Mouse (Mus musculus): ENCODE results near the gene Egr4. TPM values are rescaled to one million over a fixed set of nuclear protein-coding genes. Genes with fewer than 3 reads are reported as not detected.

Egr4 gene
- not detected in 2 replicates for polyA plus RNA-seq (2015; fragmentation: Nextera tagmentation; extraction: Ambion mirVana)

GRCm38 (mm10) chr6:85513531-85513910 lies at the start of gene Egr4:
Egr4 (minus strand) TSS chr6:85513589.
- no peak for ATAC-seq (ENCODE audit: insufficient number of reproducible peaks, low FRiP score, low TSS enrichment, low read depth)
- H3K4me3 ChIP-seq: peak within 1 kb of the TSS; percentile 43
- H3K36me3 ChIP-seq: no peaks in the 10 kb centered on the region
- WGBS: 2% methylated on average over 37 of the region's 38 CpGs
- peak within 1 kb of the TSS; percentile 86 for H3K4me2 ChIP-seq
- H3K9ac ChIP-seq: no peak within 1 kb of the TSS
- H3K4me1 ChIP-seq: peaks cover 29% of the 10 kb centered on the region
- H3K27me3 ChIP-seq: peaks cover 94% of the 10 kb centered on the region
- no peak within 1 kb of the TSS for H3K27ac ChIP-seq
- H3K9me3 ChIP-seq: no peaks in the 10 kb centered on the region

GRCm38 (mm10) chr6:85562374-85562773 lies 49.0 kb upstream of the Egr4 start:
- no peaks in the 10 kb centered on the region for H3K4me1 ChIP-seq
- H3K36me3 ChIP-seq: no peaks in the 10 kb centered on the region
- no peak overlapping the region for H3K4me2 ChIP-seq
- H3K9ac ChIP-seq: no peak overlapping the region
- 39% methylated on average over 1 of the region's 1 CpGs for WGBS
- no peaks in the 10 kb centered on the region for H3K9me3 ChIP-seq
- no peaks in the 10 kb centered on the region for H3K27me3 ChIP-seq
- no peak overlapping the region for H3K27ac ChIP-seq
- no peak for ATAC-seq (ENCODE audit: insufficient number of reproducible peaks, low FRiP score, low TSS enrichment, low read depth)
- H3K4me3 ChIP-seq: no peak overlapping the region

GRCm38 (mm10) chr6:85547642-85548041 lies 34.3 kb upstream of the Egr4 start:
- no peaks in the 10 kb centered on the region for H3K36me3 ChIP-seq
- H3K4me1 ChIP-seq: no peaks in the 10 kb centered on the region
- no peak overlapping the region for H3K27ac ChIP-seq
- no peak overlapping the region for H3K9ac ChIP-seq
- H3K4me3 ChIP-seq: no peak overlapping the region
- no peaks in the 10 kb centered on the region for H3K27me3 ChIP-seq
- no peaks in the 10 kb centered on the region for H3K9me3 ChIP-seq
- no peak overlapping the region for H3K4me2 ChIP-seq
- ATAC-seq (ENCODE audit: insufficient number of reproducible peaks, low FRiP score, low TSS enrichment, low read depth): no peak
- WGBS: 75% methylated on average over 5 of the region's 5 CpGs

GRCm38 (mm10) chr6:85544251-85544881 lies 31.0 kb upstream of the Egr4 start:
- H3K27ac ChIP-seq: no peak overlapping the region
- no peaks in the 10 kb centered on the region for H3K4me1 ChIP-seq
- no peaks in the 10 kb centered on the region for H3K9me3 ChIP-seq
- no peak overlapping the region for H3K4me3 ChIP-seq
- WGBS: 47% methylated on average over 13 of the region's 13 CpGs
- no peak overlapping the region for H3K4me2 ChIP-seq
- no peaks in the 10 kb centered on the region for H3K36me3 ChIP-seq
- ATAC-seq (ENCODE audit: insufficient number of reproducible peaks, low FRiP score, low TSS enrichment, low read depth): no peak
- no peak overlapping the region for H3K9ac ChIP-seq
- H3K27me3 ChIP-seq: no peaks in the 10 kb centered on the region

GRCm38 (mm10) chr6:85543351-85544175 lies 30.2 kb upstream of the Egr4 start:
- H3K27ac ChIP-seq: no peak overlapping the region
- H3K4me1 ChIP-seq: no peaks in the 10 kb centered on the region
- H3K9ac ChIP-seq: no peak overlapping the region
- H3K4me3 ChIP-seq: no peak overlapping the region
- H3K27me3 ChIP-seq: no peaks in the 10 kb centered on the region
- no peak overlapping the region for H3K4me2 ChIP-seq
- H3K9me3 ChIP-seq: no peaks in the 10 kb centered on the region
- H3K36me3 ChIP-seq: no peaks in the 10 kb centered on the region
- no peak for ATAC-seq (ENCODE audit: insufficient number of reproducible peaks, low FRiP score, low TSS enrichment, low read depth)
- WGBS: 75% methylated on average over 10 of the region's 10 CpGs

- Histone ChIP-seq H3K4me3 (no peak overlapping the region), H3K36me3 (no peaks in the 10 kb centered on the region), H3K27me3 (peaks cover 16% of the 10 kb centered on the region; the same call in 1 of the 2 replicates), H3K4me2 (no peak overlapping the region), H3K4me1 (no peaks in the 10 kb centered on the region), H3K9ac (no peak overlapping the region), H3K27ac (no peak overlapping the region), H3K9me3 (no peaks in the 10 kb centered on the region)
- WGBS: 51% methylated on average over 2 of the region's 2 CpGs
- ATAC-seq (ENCODE audit: insufficient number of reproducible peaks, low FRiP score, low TSS enrichment, low read depth): no peak
These were observed 9.4 kb upstream of the Egr4 start for GRCm38 (mm10) chr6:85522825-85523224.

- H3K4me3 ChIP-seq: no peak overlapping the region
- H3K4me2 ChIP-seq: no peak overlapping the region
- H3K9me3 ChIP-seq: no peaks in the 10 kb centered on the region
- H3K36me3 ChIP-seq: no peaks in the 10 kb centered on the region
- no peak for ATAC-seq (ENCODE audit: insufficient number of reproducible peaks, low FRiP score, low TSS enrichment, low read depth)
- 85% methylated on average over 5 of the region's 5 CpGs for WGBS
- H3K27me3 ChIP-seq: peaks cover 20% of the 10 kb centered on the region
- no peak overlapping the region for H3K9ac ChIP-seq
- H3K4me1 ChIP-seq: no peaks in the 10 kb centered on the region
- no peak overlapping the region for H3K27ac ChIP-seq
These were observed 8.6 kb upstream of the Egr4 start for GRCm38 (mm10) chr6:85522026-85522425.

GRCm38 (mm10) chr6:85518091-85518693 lies 4.8 kb upstream of the Egr4 start:
- WGBS: 62% methylated on average over 5 of the region's 5 CpGs
- H3K4me3 ChIP-seq: no peak overlapping the region
- peaks cover 7% of the 10 kb centered on the region for H3K4me1 ChIP-seq
- peaks cover 57% of the 10 kb centered on the region for H3K27me3 ChIP-seq
- no peak overlapping the region for H3K27ac ChIP-seq
- no peaks in the 10 kb centered on the region for H3K36me3 ChIP-seq
- no peak overlapping the region for H3K9ac ChIP-seq
- H3K9me3 ChIP-seq: no peaks in the 10 kb centered on the region
- no peak overlapping the region for H3K4me2 ChIP-seq
- ATAC-seq (ENCODE audit: insufficient number of reproducible peaks, low FRiP score, low TSS enrichment, low read depth): no peak

- no peak overlapping the region for H3K27ac ChIP-seq
- H3K4me2 ChIP-seq: no peak overlapping the region
- peaks cover 77% of the 10 kb centered on the region for H3K27me3 ChIP-seq
- no peak overlapping the region for H3K9ac ChIP-seq
- peaks cover 29% of the 10 kb centered on the region for H3K4me1 ChIP-seq
- no peak for ATAC-seq (ENCODE audit: insufficient number of reproducible peaks, low FRiP score, low TSS enrichment, low read depth)
- 69% methylated on average over 4 of the region's 4 CpGs for WGBS
- H3K4me3 ChIP-seq: no peak overlapping the region
- H3K36me3 ChIP-seq: no peaks in the 10 kb centered on the region
- no peaks in the 10 kb centered on the region for H3K9me3 ChIP-seq
These were observed 2.6 kb upstream of the Egr4 start for GRCm38 (mm10) chr6:85515941-85516340.

- Histone ChIP-seq H3K4me2 (peak overlapping the region; percentile 86), H3K36me3 (no peaks in the 10 kb centered on the region), H3K9ac (no peak overlapping the region), H3K4me3 (peak overlapping the region; percentile 43), H3K27me3 (peaks cover 92% of the 10 kb centered on the region), H3K9me3 (no peaks in the 10 kb centered on the region), H3K27ac (no peak overlapping the region), H3K4me1 (peaks cover 29% of the 10 kb centered on the region)
- WGBS: 1% methylated on average over 77 of the region's 90 CpGs
- ATAC-seq (ENCODE audit: insufficient number of reproducible peaks, low FRiP score, low TSS enrichment, low read depth): no peak
These were observed 535 bp downstream of the Egr4 start for GRCm38 (mm10) chr6:85512577-85513530.

GRCm38 (mm10) chr6:85512056-85512440 lies 1.3 kb downstream of the Egr4 start:
- WGBS: 0% methylated on average over 23 of the region's 36 CpGs
- H3K4me3 ChIP-seq: peak overlapping the region; percentile 43
- no peak overlapping the region for H3K27ac ChIP-seq
- no peaks in the 10 kb centered on the region for H3K36me3 ChIP-seq
- H3K27me3 ChIP-seq: peaks cover 93% of the 10 kb centered on the region
- no peaks in the 10 kb centered on the region for H3K9me3 ChIP-seq
- H3K9ac ChIP-seq: no peak overlapping the region
- 0 out of 2 replicates have a peak, but pooled peaks have one; percentile 30 for ATAC-seq (ENCODE audit: insufficient number of reproducible peaks, low FRiP score, low TSS enrichment, low read depth)
- peaks cover 29% of the 10 kb centered on the region for H3K4me1 ChIP-seq
- peak overlapping the region; percentile 86 for H3K4me2 ChIP-seq
